Mouse (Mus musculus): ENCODE measurements around the gene Tmem179b.

GRCm38 (mm10) chr19:8757471-8757998 is 16.7 kb downstream of the Tmem179b start:
- no peak for TF ChIP-seq CTCF (IDR thresholded peaks at IDR 0.05; ENCODE audit: control insufficient read depth, insufficient read depth, insufficient replicate concordance, low read depth, low read length)
- TF ChIP-seq POLR2A (IDR thresholded peaks at IDR 0.05; ENCODE audit: control insufficient read depth, low read depth, low read length) = no peak

All from testis, adult 2 months (tissue).